In genomic region chr12:111559647-111560258, GRCm38 (mm10) we compare ENCODE assay signal across 8 mouse cellular contexts. TPM values are rescaled to one million over a fixed set of nuclear protein-coding genes. Genes with fewer than 3 reads are reported as not detected.
DNase-seq lines count a peak whose midpoint lies in the region; ATAC-seq lines count a peak whose summit lies in the region.

No protein-coding gene starts in this region.

- H3K4me2 ChIP-seq in kidney, embryonic 16.5 days (replicated peaks; ENCODE audit: low read depth, low read length): peak overlapping the region; percentile 35
- H3K4me2 ChIP-seq in embryonic facial prominence, embryonic 11.5 days (ENCODE audit: low read depth, low read length): peak overlapping the region; percentile 3; the same call in 1 of the 2 replicates
- peak overlapping the region; percentile 61 for H3K4me2 ChIP-seq in liver, embryonic 13.5 days
- peak overlapping the region; percentile 42 for H3K4me2 ChIP-seq in neural tube, embryonic 13.5 days

- no peaks in the 10 kb centered on the region for H3K36me3 ChIP-seq in kidney, embryonic 16.5 days (ENCODE audit: insufficient read depth, low read length)
- H3K36me3 ChIP-seq in embryonic facial prominence, embryonic 11.5 days (replicated peaks; ENCODE audit: control insufficient read depth, insufficient read depth, low read depth, low read length): no peaks in the 10 kb centered on the region
- no peaks in the 10 kb centered on the region for H3K36me3 ChIP-seq in liver, embryonic 13.5 days
- H3K36me3 ChIP-seq in neural tube, embryonic 13.5 days: no peaks in the 10 kb centered on the region

- 41% methylated on average over 18 of the region's 18 CpGs for WGBS in kidney, embryonic 16.5 days
- 50% methylated on average over 18 of the region's 18 CpGs for WGBS in embryonic facial prominence, embryonic 11.5 days
- WGBS in liver, embryonic 13.5 days (ENCODE audit: insufficient replicate concordance): 27% methylated on average over 18 of the region's 18 CpGs
- WGBS in neural tube, embryonic 13.5 days: 59% methylated on average over 18 of the region's 18 CpGs

- no peak for DNase-seq in kidney, adult 11 months
- no peak for DNase-seq in embryonic facial prominence, embryonic 11.5 days (ENCODE audit: low spot score)
- DNase-seq in induced T-regulatory cell, adult 2 months (ENCODE audit: low read depth): peak; percentile 92
- no peak for DNase-seq in liver, embryonic 13.5 days
- DNase-seq in ovary, adult 18-20 months (ENCODE audit: low spot score): no peak
- no peak for DNase-seq in adrenal gland, adult (ENCODE audit: inconsistent age in 2 of 2, low spot score in 1 of 2)

- no peaks in the 10 kb centered on the region for H3K9me3 ChIP-seq in kidney, embryonic 16.5 days (ENCODE audit: low read length)
- H3K9me3 ChIP-seq in embryonic facial prominence, embryonic 11.5 days (replicated peaks; ENCODE audit: control insufficient read depth, low read length): no peaks in the 10 kb centered on the region
- H3K9me3 ChIP-seq in liver, embryonic 13.5 days (replicated peaks): no peaks in the 10 kb centered on the region
- no peaks in the 10 kb centered on the region for H3K9me3 ChIP-seq in neural tube, embryonic 13.5 days

- no peak overlapping the region for H3K27ac ChIP-seq in kidney, embryonic 16.5 days (ENCODE audit: low read length)
- H3K27ac ChIP-seq in embryonic facial prominence, embryonic 11.5 days (replicated peaks; ENCODE audit: low read depth, low read length): no peak overlapping the region
- H3K27ac ChIP-seq in liver, embryonic 13.5 days: peak overlapping the region; percentile 92
- peak overlapping the region; percentile 38 for H3K27ac ChIP-seq in neural tube, embryonic 13.5 days (replicated peaks)

- H3K27me3 ChIP-seq in kidney, embryonic 16.5 days (ENCODE audit: insufficient read depth, low read length): no peaks in the 10 kb centered on the region
- no peaks in the 10 kb centered on the region for H3K27me3 ChIP-seq in embryonic facial prominence, embryonic 11.5 days (ENCODE audit: control insufficient read depth, insufficient read depth, low read length)
- no peaks in the 10 kb centered on the region for H3K27me3 ChIP-seq in liver, embryonic 13.5 days
- no peaks in the 10 kb centered on the region for H3K27me3 ChIP-seq in neural tube, embryonic 13.5 days

- peak overlapping the region; percentile 12 for H3K4me3 ChIP-seq in kidney, embryonic 16.5 days (ENCODE audit: low read length)
- no peak overlapping the region for H3K4me3 ChIP-seq in embryonic facial prominence, embryonic 11.5 days (ENCODE audit: low read depth, low read length)
- H3K4me3 ChIP-seq in liver, embryonic 13.5 days (replicated peaks): peak overlapping the region; percentile 34
- H3K4me3 ChIP-seq in neural tube, embryonic 13.5 days: 0 out of 2 replicates have a peak overlapping the region, but pooled peaks have one; percentile 10

- H3K4me1 ChIP-seq in kidney, embryonic 16.5 days (ENCODE audit: insufficient read depth, low read length): peaks cover 6% of the 10 kb centered on the region; the same call in 1 of the 2 replicates
- H3K4me1 ChIP-seq in embryonic facial prominence, embryonic 11.5 days (ENCODE audit: control insufficient read depth, insufficient read depth, low read length): no peaks in the 10 kb centered on the region
- peaks cover 61% of the 10 kb centered on the region for H3K4me1 ChIP-seq in liver, embryonic 13.5 days (replicated peaks)
- H3K4me1 ChIP-seq in neural tube, embryonic 13.5 days (replicated peaks): peaks cover 25% of the 10 kb centered on the region

- ATAC-seq in kidney, embryonic 16.5 days (ENCODE audit: low FRiP score, low TSS enrichment): no peak
- no peak; the same call in 1 of the 2 replicates for ATAC-seq in embryonic facial prominence, embryonic 11.5 days (replicated peaks; ENCODE audit: insufficient number of reproducible peaks, low FRiP score, low TSS enrichment, low read depth)
- no peak for ATAC-seq in liver, embryonic 13.5 days (ENCODE audit: low read depth)
- ATAC-seq in neural tube, embryonic 13.5 days (ENCODE audit: low read depth): peak; percentile 58; the same call in 1 of the 2 replicates

- peak overlapping the region; percentile 5; the same call in 1 of the 2 replicates for H3K9ac ChIP-seq in kidney, embryonic 16.5 days (replicated peaks; ENCODE audit: low read length)
- peak overlapping the region; percentile 28; the same call in 1 of the 2 replicates for H3K9ac ChIP-seq in embryonic facial prominence, embryonic 11.5 days (replicated peaks; ENCODE audit: low read length)
- peak overlapping the region; percentile 57 for H3K9ac ChIP-seq in liver, embryonic 13.5 days
- peak overlapping the region; percentile 54; the same call in 1 of the 2 replicates for H3K9ac ChIP-seq in neural tube, embryonic 13.5 days

RNA-seq across cellular contexts. Expression of gene Mark3, which starts 14.6 kb away (rescaled TPM):
- polyA plus RNA-seq in kidney, embryonic 16.5 days (2015; fragmentation: Nextera tagmentation; extraction: Ambion mirVana): 31.5 and 32.2 TPM in 2 replicates
- 63.4 and 70.5 TPM in 2 replicates for polyA plus RNA-seq in embryonic facial prominence, embryonic 11.5 days (2014; fragmentation: Nextera tagmentation; extraction: Ambion mirVana)
- polyA plus RNA-seq in liver, embryonic 13.5 days (2015; fragmentation: Nextera tagmentation; extraction: Ambion mirVana): 13.9 and 14.6 TPM in 2 replicates
- 53.1 and 61.5 TPM in 2 replicates for polyA plus RNA-seq in neural tube, embryonic 13.5 days (2015; fragmentation: Nextera tagmentation; extraction: Ambion mirVana)

RNA-seq across cellular contexts. Expression of gene Eif5, which starts 21.9 kb away (rescaled TPM):
- 481 and 498 TPM in 2 replicates for polyA plus RNA-seq in kidney, embryonic 16.5 days (2015; fragmentation: Nextera tagmentation; extraction: Ambion mirVana)
- 690 and 721 TPM in 2 replicates for polyA plus RNA-seq in embryonic facial prominence, embryonic 11.5 days (2014; fragmentation: Nextera tagmentation; extraction: Ambion mirVana)
- 677 and 738 TPM in 2 replicates for polyA plus RNA-seq in liver, embryonic 13.5 days (2015; fragmentation: Nextera tagmentation; extraction: Ambion mirVana)
- polyA plus RNA-seq in neural tube, embryonic 13.5 days (2015; fragmentation: Nextera tagmentation; extraction: Ambion mirVana): 552 and 587 TPM in 2 replicates

Comparison
In these comparisons a context has a peak if more than half of its experiments do, and no peak if none do; other contexts are left out.
1. H3K27ac ChIP-seq: peak in liver, embryonic 13.5 days (single experiment) and neural tube, embryonic 13.5 days (single experiment); none in kidney, embryonic 16.5 days (single experiment) and embryonic facial prominence, embryonic 11.5 days (single experiment).
2. H3K4me2 ChIP-seq: peak in every context shown above with its lines; median percentile 61 in liver, embryonic 13.5 days; 42 in neural tube, embryonic 13.5 days; 35 in kidney, embryonic 16.5 days; 3 in embryonic facial prominence, embryonic 11.5 days.
3. H3K9ac ChIP-seq: peak in every context shown above with its lines; median percentile 57 in liver, embryonic 13.5 days; 54 in neural tube, embryonic 13.5 days; 28 in embryonic facial prominence, embryonic 11.5 days; 5 in kidney, embryonic 16.5 days.